Mouse (Mus musculus): ENCODE results near the gene Gm19426. TPM values are rescaled to one million over a fixed set of nuclear protein-coding genes. Genes with fewer than 3 reads are reported as not detected.

Gm19426 gene
- not detected for polyA plus RNA-seq (2017; shearing (Covaris generic))

GRCm38 (mm10) chr2:84743561-84743960 is at the start of gene Gm19426:
Gm19426 (minus strand) TSS chr2:84743655.

GRCm38 (mm10) chr2:84775241-84775640 is 31.8 kb upstream of the Gm19426 start, which contains the start of gene Serping1:
Serping1 (minus strand) TSS chr2:84775444.

GRCm38 (mm10) chr2:84733579-84734300 is 9.7 kb downstream of the Gm19426 start, which contains the start of gene Ypel4:
Ypel4 (plus strand) TSS chr2:84734058.

GRCm38 (mm10) chr2:84727172-84727858 is 16.1 kb downstream of the Gm19426 start, which contains the start of gene Clp1:
Clp1 (minus strand) TSS chr2:84727350.

GRCm38 (mm10) chr2:84714811-84715561 is 28.5 kb downstream of the Gm19426 start, which contains the start of gene Zdhhc5:
Zdhhc5 (minus strand) TSS chr2:84715180.

Other genes with a start within 250 kb of the Gm19426 start
- not detected for gene Ctnnd1, start 92.9 kb downstream of the Gm19426 start, polyA plus RNA-seq (2017; shearing (Covaris generic))
- gene Btbd18, start 84.6 kb downstream of the Gm19426 start, polyA plus RNA-seq (2017; shearing (Covaris generic)): not detected
- gene Selenoh, start 72.9 kb downstream of the Gm19426 start, polyA plus RNA-seq (2017; shearing (Covaris generic)): 49.2 TPM
- not detected for gene Gm28635, start 65.6 kb downstream of the Gm19426 start, polyA plus RNA-seq (2017; shearing (Covaris generic))
- gene Med19, start 65.3 kb downstream of the Gm19426 start, polyA plus RNA-seq (2017; shearing (Covaris generic)): 14.0 TPM
- gene Tmx2, start 64.5 kb downstream of the Gm19426 start, polyA plus RNA-seq (2017; shearing (Covaris generic)): 54.1 TPM
- gene Zdhhc5, start 28.5 kb downstream of the Gm19426 start, polyA plus RNA-seq (2017; shearing (Covaris generic)): 54.3 TPM
- gene Clp1, start 16.3 kb downstream of the Gm19426 start, polyA plus RNA-seq (2017; shearing (Covaris generic)): 93.8 TPM
- 0.99 TPM for gene Ypel4, start 9.6 kb downstream of the Gm19426 start, polyA plus RNA-seq (2017; shearing (Covaris generic))
- 0.45 TPM for gene Serping1, start 31.8 kb upstream of the Gm19426 start, polyA plus RNA-seq (2017; shearing (Covaris generic))
- 6.1 TPM for gene Ube2l6, start 55.2 kb upstream of the Gm19426 start, polyA plus RNA-seq (2017; shearing (Covaris generic))
- not detected for gene Smtnl1, start 79.0 kb upstream of the Gm19426 start, polyA plus RNA-seq (2017; shearing (Covaris generic))
- gene Timm10, start 83.3 kb upstream of the Gm19426 start, polyA plus RNA-seq (2017; shearing (Covaris generic)): 14.3 TPM
- gene Slc43a1, start 95.2 kb upstream of the Gm19426 start, polyA plus RNA-seq (2017; shearing (Covaris generic)): 19.3 TPM
- not detected for gene Rtn4rl2, start 143.1 kb upstream of the Gm19426 start, polyA plus RNA-seq (2017; shearing (Covaris generic))
- gene Slc43a3, start 192.9 kb upstream of the Gm19426 start, polyA plus RNA-seq (2017; shearing (Covaris generic)): 2.1 TPM
- not detected for gene Prg2, start 236.8 kb upstream of the Gm19426 start, polyA plus RNA-seq (2017; shearing (Covaris generic))
- not detected for gene Prg3, start 244.6 kb upstream of the Gm19426 start, polyA plus RNA-seq (2017; shearing (Covaris generic))

Data from effector memory CD4-positive, alpha-beta T cell, adult 7 months (primary cell).